Mouse (Mus musculus): ENCODE measurements at regions not wholly inside any gene's neighbourhood (a gene's known extent, or its start where the extent isn't known, plus 50 kb on each side); places are given as distances from the start of the nearest gene placed in this dataset.

DNA sequence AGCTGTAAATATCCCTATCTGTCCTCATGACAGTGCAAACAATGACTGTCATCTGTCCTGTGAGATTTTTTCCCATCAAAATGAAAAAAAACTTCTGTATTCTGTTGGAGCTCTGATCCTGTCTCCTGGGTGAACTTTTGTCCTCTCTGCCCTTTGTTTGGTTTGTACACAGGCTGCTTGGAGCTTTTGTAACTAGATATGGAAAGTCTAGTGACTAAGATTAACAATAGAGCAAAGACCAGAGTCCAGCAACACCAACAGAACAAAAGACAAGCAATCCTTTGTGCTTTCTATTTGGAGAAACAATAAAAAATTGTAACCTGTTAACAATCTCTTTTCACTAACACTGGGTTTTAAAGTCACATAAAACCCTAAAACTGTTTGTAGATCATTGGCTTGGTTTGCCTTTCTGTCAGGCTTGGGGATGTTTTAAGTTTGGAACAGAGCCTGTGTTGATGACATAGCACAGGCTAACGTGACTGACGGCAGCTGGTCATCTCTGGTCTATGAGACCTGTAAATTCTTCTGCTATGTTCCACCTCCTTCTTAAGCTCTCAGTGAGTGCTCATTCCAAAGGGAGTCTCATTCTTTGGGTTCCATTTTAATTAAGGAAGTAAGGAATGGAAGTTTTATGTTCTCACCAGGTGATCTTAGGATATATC is 219.8 kb downstream of the Gm9733 start:
- Histone ChIP-seq H3K4me3 (ENCODE audit: control insufficient read depth in 1 of 2, insufficient read depth in 1 of 2, low read depth in 2 of 2, low read length in 2 of 2) (no peak overlapping the region), H3K27me3 (ENCODE audit: control insufficient read depth in 1 of 2, insufficient read depth in 2 of 2, low read length in 2 of 2) (no peaks in the 10 kb centered on the region; a peak in 1 of 4 replicates), H3K9me3 (replicated peaks; ENCODE audit: insufficient read depth, low read length) (no peaks in the 10 kb centered on the region), H3K4me1 (ENCODE audit: control insufficient read depth in 1 of 2, insufficient read depth in 2 of 2, low read length in 2 of 2) (no peaks in the 10 kb centered on the region), H3K9ac (ENCODE audit: control insufficient read depth, low read depth, low read length, poor library complexity, severe bottlenecking) (no peak overlapping the region), H3K79me2 (ENCODE audit: control insufficient read depth, insufficient read depth, low read length, poor library complexity) (no peaks in the 10 kb centered on the region), H3K36me3 (ENCODE audit: control insufficient read depth in 1 of 2, insufficient read depth in 2 of 2, low read length in 2 of 2) (no peaks in the 10 kb centered on the region), H3K27ac (ENCODE audit: control insufficient read depth, low read depth, low read length) (no peak overlapping the region)
- no peak for DNase-seq (ENCODE audit: low read depth, low spot score)
- TF ChIP-seq MXI1 (IDR thresholded peaks at IDR 0.05; ENCODE audit: low read depth, low read length) (no peak), CHD2 (IDR thresholded peaks at IDR 0.05; ENCODE audit: low read length) (no peak), POLR2A (IDR thresholded peaks at IDR 0.05; ENCODE audit: control insufficient read depth in 1 of 2, insufficient read depth in 1 of 2, low read depth in 1 of 2, low read length in 2 of 2, poor library complexity in 1 of 2) (no peak), CHD1 (IDR thresholded peaks at IDR 0.05; ENCODE audit: low read depth, low read length) (no peak), RAD21 (IDR thresholded peaks at IDR 0.05; ENCODE audit: low read depth, low read length) (no peak), GABPA (IDR thresholded peaks at IDR 0.05; ENCODE audit: low read depth, low read length) (no peak)

- TF ChIP-seq UBTF (IDR thresholded peaks at IDR 0.05; ENCODE audit: borderline replicate concordance, insufficient read depth, low read depth, low read length), result no peak
- TF ChIP-seq MAFK (IDR thresholded peaks at IDR 0.05; ENCODE audit: borderline replicate concordance, low read depth, low read length), result no peak
- TF ChIP-seq USF2 (IDR thresholded peaks at IDR 0.05; ENCODE audit: borderline replicate concordance in 1 of 2, insufficient read depth in 1 of 2, low read depth in 1 of 2, low read length in 2 of 2), result no peak
- no peak for TF ChIP-seq MAX (IDR thresholded peaks at IDR 0.05; ENCODE audit: low read length)
- TF ChIP-seq MXI1 (IDR thresholded peaks at IDR 0.05; ENCODE audit: low read depth, low read length), result no peak
- no peak for TF ChIP-seq USF1 (IDR thresholded peaks at IDR 0.05; ENCODE audit: low read depth, low read length)
- TF ChIP-seq CTCF (IDR thresholded peaks at IDR 0.05 in 2 of 3, conservative IDR thresholded peaks at IDR 0.05 in 1 of 3; ENCODE audit: control insufficient read depth in 1 of 3, insufficient read depth in 1 of 3, low read depth in 2 of 3, low read length in 3 of 3, poor library complexity in 1 of 3, severe bottlenecking in 1 of 3), result no peak
- TF ChIP-seq POLR2AphosphoS2 (IDR thresholded peaks at IDR 0.05; ENCODE audit: low read length), result no peak
- no peak for TF ChIP-seq TBP (IDR thresholded peaks at IDR 0.05; ENCODE audit: low read depth, low read length)
- no peak for TF ChIP-seq ZKSCAN1 (IDR thresholded peaks at IDR 0.05; ENCODE audit: low read depth, low read length)
- TF ChIP-seq E2F4 (IDR thresholded peaks at IDR 0.05; ENCODE audit: borderline replicate concordance, low read depth, low read length), result no peak
- TF ChIP-seq CHD2 (IDR thresholded peaks at IDR 0.05; ENCODE audit: low read length), result no peak
- no peak for TF ChIP-seq MYC (IDR thresholded peaks at IDR 0.05; ENCODE audit: low read depth, low read length)
- TF ChIP-seq SIN3A (IDR thresholded peaks at IDR 0.05; ENCODE audit: low read length), result no peak
- TF ChIP-seq NRF1 (IDR thresholded peaks at IDR 0.05; ENCODE audit: insufficient read depth, low read depth, low read length, poor library complexity, severe bottlenecking), result no peak
- TF ChIP-seq RAD21 (IDR thresholded peaks at IDR 0.05; ENCODE audit: low read depth, low read length), result no peak
- no peak for TF ChIP-seq MAZ (IDR thresholded peaks at IDR 0.05; ENCODE audit: low read depth, low read length)
- no peaks in the 10 kb centered on the region for H3K36me3 ChIP-seq (ENCODE audit: control insufficient read depth in 1 of 2, insufficient read depth in 2 of 2, low read length in 2 of 2)
These were observed 213.3 kb downstream of the Gm9733 start for GRCm38 (mm10) chr3:15118634-15119356.

More at GRCm38 (mm10) chr3:15118634-15119356, 213.3 kb downstream of the Gm9733 start:
- no peak for DNase-seq (ENCODE audit: low read depth, low spot score)
- Histone ChIP-seq H3K79me2 (ENCODE audit: control insufficient read depth, insufficient read depth, low read length, poor library complexity) (no peaks in the 10 kb centered on the region), H3K4me1 (ENCODE audit: control insufficient read depth in 1 of 2, insufficient read depth in 2 of 2, low read length in 2 of 2) (no peaks in the 10 kb centered on the region), H3K9ac (ENCODE audit: control insufficient read depth, low read depth, low read length, poor library complexity, severe bottlenecking) (no peak overlapping the region), H3K27ac (ENCODE audit: control insufficient read depth, low read depth, low read length) (no peak overlapping the region), H3K4me3 (ENCODE audit: control insufficient read depth in 1 of 2, insufficient read depth in 1 of 2, low read depth in 2 of 2, low read length in 2 of 2) (no peak overlapping the region), H3K27me3 (ENCODE audit: control insufficient read depth in 1 of 2, insufficient read depth in 2 of 2, low read length in 2 of 2) (no peaks in the 10 kb centered on the region; a peak in 1 of 4 replicates), H3K9me3 (replicated peaks; ENCODE audit: insufficient read depth, low read length) (no peaks in the 10 kb centered on the region)

All from MEL (cell line).